Mouse (Mus musculus): ENCODE measurements around the gene Rab4a. TPM values are rescaled to one million over a fixed set of nuclear protein-coding genes. Genes with fewer than 3 reads are reported as not detected.

The Rab4a gene
- polyA plus RNA-seq, 1 experiment from 2014 or later = 104 TPM

GRCm38 (mm10) chr8:123773468-123773867, 32.3 kb upstream of the Rab4a start:
- H3K27me3 ChIP-seq (replicated peaks; ENCODE audit: control insufficient read depth, insufficient read depth, low read length) = no peaks in the 10 kb centered on the region
- no peak for TF ChIP-seq CTCF (IDR thresholded peaks at IDR 0.05; ENCODE audit: low read depth)
- H3K4me1 ChIP-seq (replicated peaks; ENCODE audit: control insufficient read depth, insufficient read depth, low read length) = no peaks in the 10 kb centered on the region
- H3K9me3 ChIP-seq (ENCODE audit: control insufficient read depth) = no peaks in the 10 kb centered on the region
- H3K27ac ChIP-seq (ENCODE audit: low read depth, low read length) = no peak overlapping the region
- ATAC-seq = no peak
- no peaks in the 10 kb centered on the region for H3K36me3 ChIP-seq (ENCODE audit: control insufficient read depth, insufficient read depth)
- WGBS = 69% methylated on average over 12 of the region's 12 CpGs
- no peak overlapping the region for H3K4me3 ChIP-seq (ENCODE audit: low read depth, low read length)
- H3K4me2 ChIP-seq (replicated peaks; ENCODE audit: low read depth) = no peak overlapping the region
- no peak overlapping the region for H3K9ac ChIP-seq (ENCODE audit: low read depth, low read length)

DNA sequence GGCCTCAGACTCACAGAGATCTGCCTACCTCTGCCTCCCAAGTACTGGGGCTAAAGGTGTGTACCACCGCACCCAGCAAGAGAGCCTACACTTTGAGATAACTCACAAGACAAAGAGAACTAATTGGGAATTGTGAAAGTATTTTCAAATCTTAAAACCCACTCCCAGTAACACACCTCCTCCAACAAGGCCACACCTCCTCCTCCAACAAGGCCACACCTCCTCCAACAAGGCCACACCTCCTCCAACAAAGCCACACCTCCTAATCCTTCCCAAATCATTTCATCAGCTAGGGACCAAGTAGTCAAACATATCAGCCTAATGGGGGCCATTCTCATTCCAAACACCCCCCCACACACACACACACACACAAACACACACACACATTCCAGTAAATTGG, 31.3 kb upstream of the Rab4a start:
- Histone ChIP-seq H3K27me3 (replicated peaks; ENCODE audit: control insufficient read depth, insufficient read depth, low read length) (no peaks in the 10 kb centered on the region), H3K36me3 (ENCODE audit: control insufficient read depth, insufficient read depth) (no peaks in the 10 kb centered on the region), H3K4me2 (replicated peaks; ENCODE audit: low read depth) (no peak overlapping the region), H3K27ac (ENCODE audit: low read depth, low read length) (no peak overlapping the region), H3K4me1 (replicated peaks; ENCODE audit: control insufficient read depth, insufficient read depth, low read length) (no peaks in the 10 kb centered on the region), H3K9me3 (ENCODE audit: control insufficient read depth) (no peaks in the 10 kb centered on the region), H3K4me3 (ENCODE audit: low read depth, low read length) (no peak overlapping the region), H3K9ac (ENCODE audit: low read depth, low read length) (no peak overlapping the region)
- no peak for ATAC-seq
- TF ChIP-seq CTCF (IDR thresholded peaks at IDR 0.05; ENCODE audit: low read depth) = no peak
- 100% methylated on average over 1 of the region's 1 CpGs for WGBS

DNA sequence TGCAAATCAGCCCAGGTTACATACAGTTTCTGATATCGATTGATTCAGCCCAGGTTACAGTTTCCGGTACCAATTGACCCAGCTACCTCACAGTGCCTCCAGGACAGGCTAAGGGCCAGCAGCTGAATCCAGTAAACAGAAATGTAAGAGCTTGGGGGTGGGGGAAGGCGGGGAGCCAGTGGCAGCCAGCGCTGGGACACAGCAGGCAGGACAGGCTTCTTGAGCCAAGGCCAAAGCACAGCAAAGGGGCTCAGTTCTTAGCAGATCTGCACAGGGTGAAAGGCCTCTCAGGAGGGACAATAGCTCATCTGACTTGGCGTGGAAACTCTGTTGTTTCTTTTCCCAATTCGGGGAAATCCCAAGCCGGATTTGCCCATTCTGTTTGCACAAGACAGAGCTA, 28.5 kb upstream of the Rab4a start:
- no peak overlapping the region for H3K27ac ChIP-seq (ENCODE audit: low read depth, low read length)
- H3K4me1 ChIP-seq (replicated peaks; ENCODE audit: control insufficient read depth, insufficient read depth, low read length) = peaks cover 4% of the 10 kb centered on the region; the same call in 1 of the 2 replicates
- H3K4me2 ChIP-seq (replicated peaks; ENCODE audit: low read depth) = no peak overlapping the region
- no peak overlapping the region for H3K9ac ChIP-seq (ENCODE audit: low read depth, low read length)
- H3K4me3 ChIP-seq (ENCODE audit: low read depth, low read length) = no peak overlapping the region
- H3K27me3 ChIP-seq (replicated peaks; ENCODE audit: control insufficient read depth, insufficient read depth, low read length) = no peaks in the 10 kb centered on the region
- no peaks in the 10 kb centered on the region for H3K9me3 ChIP-seq (ENCODE audit: control insufficient read depth)
- WGBS = 41% methylated on average over 7 of the region's 7 CpGs
- no peak for ATAC-seq
- H3K36me3 ChIP-seq (ENCODE audit: control insufficient read depth, insufficient read depth) = no peaks in the 10 kb centered on the region
- no peak for TF ChIP-seq CTCF (IDR thresholded peaks at IDR 0.05; ENCODE audit: low read depth)

- H3K27me3 ChIP-seq (replicated peaks; ENCODE audit: control insufficient read depth, insufficient read depth, low read length) = no peaks in the 10 kb centered on the region
- no peak overlapping the region for H3K9ac ChIP-seq (ENCODE audit: low read depth, low read length)
- H3K4me2 ChIP-seq (replicated peaks; ENCODE audit: low read depth) = no peak overlapping the region
- ATAC-seq = no peak
- no peaks in the 10 kb centered on the region for H3K9me3 ChIP-seq (ENCODE audit: control insufficient read depth)
- no peaks in the 10 kb centered on the region for H3K36me3 ChIP-seq (ENCODE audit: control insufficient read depth, insufficient read depth)
- peaks cover 4% of the 10 kb centered on the region; the same call in 1 of the 2 replicates for H3K4me1 ChIP-seq (replicated peaks; ENCODE audit: control insufficient read depth, insufficient read depth, low read length)
- WGBS = 61% methylated on average over 3 of the region's 3 CpGs
- TF ChIP-seq CTCF (IDR thresholded peaks at IDR 0.05; ENCODE audit: low read depth) = no peak
- H3K4me3 ChIP-seq (ENCODE audit: low read depth, low read length) = no peak overlapping the region
- no peak overlapping the region for H3K27ac ChIP-seq (ENCODE audit: low read depth, low read length)
Observed at GRCm38 (mm10) chr8:123780471-123780870, 25.3 kb upstream of the Rab4a start.

DNA sequence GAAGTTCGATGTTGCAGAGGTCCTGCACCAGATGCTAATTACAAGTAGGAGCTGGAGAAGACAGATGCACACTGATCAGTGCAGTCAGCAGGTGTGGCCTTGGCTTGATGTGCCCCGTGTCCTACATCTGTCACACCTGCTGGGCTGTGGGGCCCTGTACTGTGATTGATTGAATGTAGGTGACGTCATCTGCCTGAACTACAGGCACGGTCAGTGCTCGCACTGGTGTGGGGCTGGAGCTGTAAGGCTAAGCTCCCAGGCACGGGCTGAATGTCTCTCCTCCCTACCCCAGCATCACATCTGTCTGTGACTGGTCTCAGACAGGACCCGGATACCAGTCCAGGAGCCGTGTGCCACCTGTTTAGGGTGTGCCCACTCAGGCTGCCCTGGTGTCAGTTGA, 24.5 kb upstream of the Rab4a start:
- Histone ChIP-seq H3K4me3 (ENCODE audit: low read depth, low read length) (no peak overlapping the region), H3K36me3 (ENCODE audit: control insufficient read depth, insufficient read depth) (no peaks in the 10 kb centered on the region), H3K9me3 (ENCODE audit: control insufficient read depth) (no peaks in the 10 kb centered on the region), H3K4me2 (replicated peaks; ENCODE audit: low read depth) (no peak overlapping the region), H3K4me1 (replicated peaks; ENCODE audit: control insufficient read depth, insufficient read depth, low read length) (peaks cover 4% of the 10 kb centered on the region; the same call in 1 of the 2 replicates), H3K9ac (ENCODE audit: low read depth, low read length) (no peak overlapping the region), H3K27me3 (replicated peaks; ENCODE audit: control insufficient read depth, insufficient read depth, low read length) (no peaks in the 10 kb centered on the region), H3K27ac (ENCODE audit: low read depth, low read length) (no peak overlapping the region)
- peak; percentile 80 for ATAC-seq
- 22% methylated on average over 8 of the region's 8 CpGs for WGBS
- no peak for TF ChIP-seq CTCF (IDR thresholded peaks at IDR 0.05; ENCODE audit: low read depth)

DNA sequence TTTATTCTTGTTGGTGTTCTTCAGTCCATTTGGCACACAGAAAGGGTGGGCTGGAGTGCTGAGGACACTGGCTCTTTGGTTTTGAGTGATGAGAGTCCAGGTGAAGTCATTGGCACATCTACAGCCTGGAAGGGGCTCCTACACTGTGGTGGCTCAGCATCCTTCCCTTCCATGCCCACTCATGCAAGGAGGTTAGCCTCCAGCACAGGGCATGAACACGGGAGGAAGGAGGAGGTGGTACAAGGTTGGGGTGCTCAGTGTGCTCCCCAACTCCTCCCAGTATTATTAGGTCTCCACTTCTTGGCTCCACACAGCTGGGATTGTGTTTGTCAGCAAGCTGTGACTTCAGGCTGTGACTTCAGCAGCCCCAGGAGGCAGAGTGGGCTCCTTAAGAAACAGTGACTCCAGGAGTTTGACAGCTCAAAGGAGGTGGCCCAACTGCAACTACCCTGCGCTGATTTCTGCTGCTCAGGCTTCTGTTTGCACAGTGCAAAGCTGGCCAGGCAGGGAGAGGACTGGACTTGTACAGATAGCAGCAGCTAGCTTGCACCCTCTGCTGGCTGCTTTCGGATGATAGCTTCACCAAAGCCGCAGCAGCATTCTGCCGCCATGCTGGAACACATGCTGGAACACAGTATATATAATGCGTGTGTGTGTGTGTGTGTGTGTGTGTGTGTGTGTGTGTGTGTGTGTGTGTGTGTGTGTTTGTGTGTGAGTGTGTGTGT, 22.1 kb upstream of the Rab4a start:
- Histone ChIP-seq H3K9me3 (ENCODE audit: control insufficient read depth) (no peaks in the 10 kb centered on the region), H3K27me3 (replicated peaks; ENCODE audit: control insufficient read depth, insufficient read depth, low read length) (no peaks in the 10 kb centered on the region), H3K4me3 (ENCODE audit: low read depth, low read length) (no peak overlapping the region), H3K36me3 (ENCODE audit: control insufficient read depth, insufficient read depth) (no peaks in the 10 kb centered on the region), H3K27ac (ENCODE audit: low read depth, low read length) (no peak overlapping the region), H3K4me2 (replicated peaks; ENCODE audit: low read depth) (no peak overlapping the region), H3K4me1 (replicated peaks; ENCODE audit: control insufficient read depth, insufficient read depth, low read length) (peaks cover 4% of the 10 kb centered on the region; the same call in 1 of the 2 replicates), H3K9ac (ENCODE audit: low read depth, low read length) (no peak overlapping the region)
- peak; percentile 59 for ATAC-seq
- WGBS = 7% methylated on average over 6 of the region's 6 CpGs
- TF ChIP-seq CTCF (IDR thresholded peaks at IDR 0.05; ENCODE audit: low read depth) = peak; percentile 97
